In the genomic region with DNA sequence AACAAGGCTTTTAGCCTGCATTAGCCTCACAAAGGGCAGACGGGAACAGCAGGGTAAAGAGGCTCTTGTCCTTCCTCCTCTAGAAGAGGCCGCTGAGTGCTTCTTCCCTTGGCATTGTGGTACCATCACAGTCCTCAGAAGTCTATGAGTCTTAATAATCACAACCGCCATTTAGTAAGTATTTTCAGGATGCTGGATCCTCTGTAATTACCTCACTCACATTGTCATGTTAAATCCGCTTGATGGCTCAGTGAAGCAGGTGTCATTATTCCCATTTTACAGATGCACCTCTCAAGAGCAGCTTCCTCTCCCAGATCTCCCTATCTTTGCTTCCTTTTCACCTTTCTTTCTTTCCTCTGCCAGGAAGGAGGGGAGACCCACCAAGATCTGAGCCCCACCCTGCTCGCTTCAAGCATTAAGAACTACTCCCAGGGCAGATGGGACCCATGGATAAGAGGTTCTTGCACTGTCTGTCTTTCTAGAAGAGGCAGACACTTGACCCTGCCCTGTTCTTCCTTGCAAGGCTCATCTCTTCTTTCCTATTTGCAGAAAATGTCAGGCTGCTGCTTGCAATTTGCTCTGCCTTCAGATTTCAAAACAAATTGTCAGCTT, we compare ENCODE assay signal across 23 mouse cellular contexts. TPM values are rescaled to one million over a fixed set of nuclear protein-coding genes. Genes with fewer than 3 reads are reported as not detected.
DNase-seq lines count a peak whose midpoint lies in the region; ATAC-seq lines count a peak whose summit lies in the region.
"Had no signal": no experiment of that assay in that cellular context is flagged by ENCODE, and none has a peak within 500 bp of the region (broad histone marks: within the 10 kb centered on the region; RNA-seq: fewer than 3 reads in every experiment).

No protein-coding gene starts in this region.

- no peak for DNase-seq in limb, embryonic 11.5 days (ENCODE audit: low spot score)
- DNase-seq in limb, embryonic 10.5 days (ENCODE audit: low spot score): no peak
- peak; percentile 47 for DNase-seq in R1 (ENCODE audit: low read depth, low spot score)
- peak; percentile 48 for DNase-seq in liver, embryonic 13.5 days
- DNase-seq in spleen, postnatal 10 days (ENCODE audit: low spot score in 2 of 2): no peak
- DNase-seq in right cerebral cortex, postnatal 25 days: no peak
- DNase-seq in adrenal gland, postnatal 4 days (ENCODE audit: low spot score in 2 of 2): no peak
- DNase-seq: adrenal gland, adult 8-10 months; adrenal gland, postnatal 36 days; cerebellum, adult 18-20 months; cerebellum, adult 9-11 months; cerebellum, postnatal 36 days; forebrain, postnatal 0 days; gastrocnemius, adult 2 months; gastrocnemius, postnatal 25 days; heart, postnatal 10 days; heart, postnatal 4 days had no signal

- H3K9ac ChIP-seq in limb, embryonic 11.5 days (ENCODE audit: low read length): 0 out of 2 replicates have a peak overlapping the region, but pooled peaks have one; percentile 7
- H3K9ac ChIP-seq in liver, embryonic 13.5 days: no peak overlapping the region
- H3K9ac ChIP-seq: embryonic facial prominence, embryonic 13.5 days; forebrain, embryonic 13.5 days; forebrain, postnatal 0 days; hindbrain, embryonic 12.5 days had no signal

- H3K9me3 ChIP-seq in limb, embryonic 11.5 days (ENCODE audit: control insufficient read depth, low read length): no peaks in the 10 kb centered on the region
- no peaks in the 10 kb centered on the region for H3K9me3 ChIP-seq in limb, embryonic 10.5 days (replicated peaks)
- H3K9me3 ChIP-seq in liver, embryonic 13.5 days (replicated peaks): no peaks in the 10 kb centered on the region
- H3K9me3 ChIP-seq: embryonic facial prominence, embryonic 13.5 days; forebrain, embryonic 13.5 days; heart, embryonic 10.5 days; hindbrain, embryonic 12.5 days had no signal

- H3K4me1 ChIP-seq in limb, embryonic 11.5 days (ENCODE audit: control insufficient read depth, insufficient read depth, low read length): no peaks in the 10 kb centered on the region
- H3K4me1 ChIP-seq in limb, embryonic 10.5 days: no peaks in the 10 kb centered on the region
- H3K4me1 ChIP-seq in liver, embryonic 13.5 days (replicated peaks): peaks cover 12% of the 10 kb centered on the region
- H3K4me1 ChIP-seq: embryonic facial prominence, embryonic 13.5 days; forebrain, embryonic 13.5 days; heart, embryonic 10.5 days; hindbrain, embryonic 12.5 days had no signal

- H3K4me2 ChIP-seq in limb, embryonic 11.5 days (ENCODE audit: low read depth, severe bottlenecking): no peak overlapping the region
- H3K4me2 ChIP-seq in liver, embryonic 13.5 days: no peak overlapping the region
- H3K4me2 ChIP-seq: embryonic facial prominence, embryonic 13.5 days; forebrain, embryonic 13.5 days; hindbrain, embryonic 12.5 days had no signal

- H3K36me3 ChIP-seq in limb, embryonic 11.5 days (ENCODE audit: control insufficient read depth, insufficient read depth, low read length): no peaks in the 10 kb centered on the region
- no peaks in the 10 kb centered on the region for H3K36me3 ChIP-seq in limb, embryonic 10.5 days
- H3K36me3 ChIP-seq in liver, embryonic 13.5 days: no peaks in the 10 kb centered on the region
- H3K36me3 ChIP-seq: embryonic facial prominence, embryonic 13.5 days; heart, embryonic 10.5 days; hindbrain, embryonic 12.5 days had no signal

- H3K27me3 ChIP-seq in limb, embryonic 11.5 days (ENCODE audit: control insufficient read depth, insufficient read depth, low read length): no peaks in the 10 kb centered on the region
- no peaks in the 10 kb centered on the region for H3K27me3 ChIP-seq in limb, embryonic 10.5 days (ENCODE audit: low read depth, poor library complexity, severe bottlenecking)
- H3K27me3 ChIP-seq in liver, embryonic 13.5 days: no peaks in the 10 kb centered on the region
- H3K27me3 ChIP-seq: embryonic facial prominence, embryonic 13.5 days; forebrain, embryonic 13.5 days had no signal

- no peak overlapping the region for H3K27ac ChIP-seq in limb, embryonic 11.5 days (replicated peaks; ENCODE audit: low read depth, low read length)
- no peak overlapping the region for H3K27ac ChIP-seq in limb, embryonic 10.5 days
- no peak overlapping the region for H3K27ac ChIP-seq in liver, embryonic 13.5 days
- H3K27ac ChIP-seq: embryonic facial prominence, embryonic 13.5 days; forebrain, embryonic 13.5 days; gastrocnemius, adult 2 months; heart, embryonic 10.5 days; hindbrain, embryonic 12.5 days had no signal

- no peak for ATAC-seq in limb, embryonic 11.5 days (ENCODE audit: insufficient number of reproducible peaks, low FRiP score, low TSS enrichment, low read depth)
- peak; percentile 48; the same call in 1 of the 2 replicates for ATAC-seq in liver, embryonic 13.5 days (ENCODE audit: low read depth)
- ATAC-seq: forebrain, embryonic 13.5 days; forebrain, postnatal 0 days; hindbrain, embryonic 16.5 days; Patski had no signal

- WGBS in limb, embryonic 11.5 days: 68% methylated on average over 5 of the region's 5 CpGs
- WGBS in limb, embryonic 10.5 days: 71% methylated on average over 5 of the region's 5 CpGs
- WGBS in liver, embryonic 13.5 days (ENCODE audit: insufficient replicate concordance): 55% methylated on average over 5 of the region's 5 CpGs

- H3K4me3 ChIP-seq in limb, embryonic 11.5 days (ENCODE audit: low read depth, low read length): no peak overlapping the region
- no peak overlapping the region for H3K4me3 ChIP-seq in limb, embryonic 10.5 days
- H3K4me3 ChIP-seq in liver, embryonic 13.5 days (replicated peaks): no peak overlapping the region
- H3K4me3 ChIP-seq: embryonic facial prominence, embryonic 13.5 days; forebrain, embryonic 13.5 days; gastrocnemius, adult 2 months; heart, embryonic 10.5 days; hindbrain, embryonic 12.5 days had no signal

RNA-seq across cellular contexts. Expression of a gene that starts 8.1 kb away (rescaled TPM):
- 23.5 TPM in 2 replicates for polyA plus RNA-seq in limb, embryonic 11.5 days (2014; fragmentation: Nextera tagmentation; extraction: Ambion mirVana)
- 21.0 and 23.5 TPM in 2 replicates for polyA plus RNA-seq in limb, embryonic 10.5 days (2016; fragmentation: Nextera tagmentation; extraction: Ambion mirVana)
- 10.1 and 10.6 TPM in 2 replicates for polyA plus RNA-seq in liver, embryonic 13.5 days (2015; fragmentation: Nextera tagmentation; extraction: Ambion mirVana)
- 10 to 100 TPM; 13.2 to 14.0 TPM for total RNA-seq in adrenal gland, postnatal 4 days (2021)

RNA-seq across cellular contexts. Expression of a gene that starts 40.5 kb away (rescaled TPM):
- 36.9 and 41.0 TPM in 2 replicates for polyA plus RNA-seq in limb, embryonic 11.5 days (2014; fragmentation: Nextera tagmentation; extraction: Ambion mirVana)
- polyA plus RNA-seq in limb, embryonic 10.5 days (2016; fragmentation: Nextera tagmentation; extraction: Ambion mirVana): 59.5 and 73.3 TPM in 2 replicates
- polyA plus RNA-seq in liver, embryonic 13.5 days (2015; fragmentation: Nextera tagmentation; extraction: Ambion mirVana): 27.4 and 28.1 TPM in 2 replicates
- total RNA-seq in adrenal gland, postnatal 4 days (2021): 10 to 100 TPM; 33.0 to 33.7 TPM

RNA-seq across cellular contexts. Expression of a gene that starts 58.1 kb away (rescaled TPM):
- 0.19 and 0.48 TPM in 2 replicates for polyA plus RNA-seq in limb, embryonic 11.5 days (2014; fragmentation: Nextera tagmentation; extraction: Ambion mirVana)
- polyA plus RNA-seq in limb, embryonic 10.5 days (2016; fragmentation: Nextera tagmentation; extraction: Ambion mirVana): 0.61 and 0.82 TPM in 2 replicates
- 21.6 and 26.2 TPM in 2 replicates for polyA plus RNA-seq in liver, embryonic 13.5 days (2015; fragmentation: Nextera tagmentation; extraction: Ambion mirVana)
- 10 to 100 TPM in 1 of 2 experiments, 1 to 10 TPM in 1; 7.4 to 13.7 TPM for total RNA-seq in adrenal gland, postnatal 4 days (2021)
- polyA plus RNA-seq: forebrain, embryonic 13.5 days had no signal

Comparison
In these comparisons a context has a peak if more than half of its experiments do, and no peak if none do; other contexts are left out.
1. DNase-seq: peak in R1 (single experiment) and liver, embryonic 13.5 days (single experiment); none in limb, embryonic 11.5 days (single experiment), limb, embryonic 10.5 days (single experiment), spleen, postnatal 10 days (0 of 2), right cerebral cortex, postnatal 25 days (single experiment) and adrenal gland, postnatal 4 days (0 of 2).
2. RNA of a gene that starts 58.1 kb away (polyA plus RNA-seq): 21.6 to 26.2 TPM in liver, embryonic 13.5 days; 0.61 to 0.82 TPM in limb, embryonic 10.5 days and 0.19 to 0.48 TPM in limb, embryonic 11.5 days; every median in the first group is over 10 times any median in the second.